Mouse (Mus musculus) midbrain, embryonic 15.5 days (tissue): ENCODE measurements around the gene Ttyh2. TPM values are rescaled to one million over a fixed set of nuclear protein-coding genes. Genes with fewer than 3 reads are reported as not detected.
"Not testable (repeated sequence)": the region's sequence is repeated elsewhere in the genome, so short reads cannot be mapped to it uniquely, and the experiment has no call there.

Experiments used
- ATAC-seq: fragments of 200-750 bp; cut with Nextera tagmentation; replicated peaks from 2 replicates; pipeline ENCODE4 v1.8.0; 2017; ENCODE audit warnings: moderate TSS enrichment
- H3K27ac ChIP-seq: fragments of 300-500 bp; sonication (generic); 2 replicates; pipeline ENCODE4 v1.5.1; 2015; ENCODE audit warnings: mild to moderate bottlenecking, inconsistent platforms
- H3K27me3 ChIP-seq: fragments of 300-500 bp; sonication (generic); replicated peaks from 2 replicates; pipeline ENCODE4 v1.6.1; 2015; ENCODE audit warnings: inconsistent platforms
- H3K36me3 ChIP-seq: fragments of 300-500 bp; sonication (generic); replicated peaks from 2 replicates; pipeline ENCODE4 v1.6.1; 2015; ENCODE audit warnings: inconsistent platforms
- H3K4me1 ChIP-seq: fragments of 300-500 bp; sonication (generic); 2 replicates; pipeline ENCODE4 v1.6.1; 2015; ENCODE audit warnings: inconsistent platforms
- H3K4me2 ChIP-seq: fragments of 300-500 bp; sonication (generic); 2 replicates; pipeline ENCODE4 v1.6.1; 2015; ENCODE audit warnings: inconsistent platforms, mild to moderate bottlenecking, moderate library complexity
- H3K4me3 ChIP-seq: fragments of 300-500 bp; sonication (generic); 2 replicates; pipeline ENCODE4 v1.5.1; 2015; ENCODE audit warnings: mild to moderate bottlenecking, inconsistent platforms
- H3K9ac ChIP-seq: fragments of 300-500 bp; sonication (generic); 2 replicates; pipeline ENCODE4 v1.6.1; 2015; ENCODE audit warnings: mild to moderate bottlenecking, inconsistent platforms
- H3K9me3 ChIP-seq: fragments of 300-500 bp; sonication (generic); 2 replicates; pipeline ENCODE4 v1.6.1; 2016; ENCODE audit warnings: inconsistent platforms
- WGBS: fragments of 180-500 bp; shearing (Covaris S2); methylation state at CpG from one replicate; pipeline ENCODE4 v1.1.7; 2015; ENCODE audit warnings: mixed read lengths; 5-methylcytosine and 5-hydroxymethylcytosine counted together
- polyA plus RNA-seq: library from polyadenylated mRNA; unstranded; fragments of >200 nt; fragmentation: Nextera tagmentation; extraction: Ambion mirVana; gene quantifications from 2 replicates; pipeline ENCODE4 v1.2.1, GENCODE M21; 2015

Gene Ttyh2
- polyA plus RNA-seq, 1 experiment from 2014 or later = 29.4 TPM

GRCm38 (mm10) chr11:114674180-114674579, 1.1 kb upstream of the Ttyh2 start:
- no peak overlapping the region for H3K4me3 ChIP-seq
- H3K27ac ChIP-seq = no peak overlapping the region
- WGBS = 50% methylated on average over 8 of the region's 8 CpGs
- H3K9ac ChIP-seq = no peak overlapping the region
- H3K9me3 ChIP-seq = no peaks in the 10 kb centered on the region
- H3K4me2 ChIP-seq = no peak overlapping the region
- H3K27me3 ChIP-seq = peaks cover 5% of the 10 kb centered on the region; the same call in 1 of the 2 replicates
- peaks cover 23% of the 10 kb centered on the region for H3K36me3 ChIP-seq
- ATAC-seq = no peak
- H3K4me1 ChIP-seq = peaks cover 40% of the 10 kb centered on the region

- H3K9ac ChIP-seq, H3K4me3 ChIP-seq, H3K27me3 ChIP-seq, H3K27ac ChIP-seq, H3K9me3 ChIP-seq, ATAC-seq: not testable (repeated sequence)
- WGBS = 88% methylated on average over 2 of the region's 3 CpGs
- Histone ChIP-seq H3K4me2 (peak overlapping the region; percentile 73), H3K4me1 (peaks cover 33% of the 10 kb centered on the region), H3K36me3 (peaks cover 23% of the 10 kb centered on the region)
These were observed 435 bp upstream of the Ttyh2 start for GRCm38 (mm10) chr11:114674796-114675195.

DNA sequence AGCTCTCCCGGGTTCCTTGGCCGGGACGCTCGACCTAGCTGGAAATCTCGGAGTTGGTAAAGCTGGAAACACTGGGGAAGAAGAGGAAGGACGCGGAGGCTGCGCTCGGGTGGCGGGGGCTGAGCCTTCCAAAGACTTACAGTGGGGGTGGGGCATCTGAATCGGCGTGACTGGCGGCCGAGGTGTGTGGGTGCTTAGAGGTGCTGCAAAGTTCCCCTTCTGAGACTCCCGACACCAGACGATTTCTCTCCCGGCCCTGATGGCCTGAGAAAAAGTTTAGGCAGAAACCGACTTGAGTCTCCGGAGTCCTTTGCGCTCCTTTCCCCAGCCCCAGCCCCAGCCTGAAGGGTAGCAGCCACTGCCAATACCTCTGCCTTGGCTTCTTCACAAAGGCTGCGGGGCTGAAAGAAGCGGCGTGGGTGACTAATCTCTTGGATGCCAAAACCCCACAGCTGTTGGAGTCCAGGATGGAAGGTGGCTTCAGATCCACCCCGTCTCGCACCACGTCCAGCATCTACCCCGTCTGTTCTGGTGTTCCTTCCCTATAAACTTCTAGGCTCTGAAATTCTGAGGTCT, 683 bp downstream of the Ttyh2 start:
- Histone ChIP-seq H3K4me2 (peak overlapping the region; percentile 73), H3K9ac (peak overlapping the region; percentile 45), H3K36me3 (peaks cover 22% of the 10 kb centered on the region), H3K4me3 (peak overlapping the region; percentile 45), H3K27ac (peak overlapping the region; percentile 34; the same call in 1 of the 2 replicates), H3K4me1 (peaks cover 23% of the 10 kb centered on the region), H3K27me3 (peaks cover 5% of the 10 kb centered on the region; the same call in 1 of the 2 replicates), H3K9me3 (no peaks in the 10 kb centered on the region)
- 2% methylated on average over 27 of the region's 27 CpGs for WGBS
- no peak for ATAC-seq

DNA sequence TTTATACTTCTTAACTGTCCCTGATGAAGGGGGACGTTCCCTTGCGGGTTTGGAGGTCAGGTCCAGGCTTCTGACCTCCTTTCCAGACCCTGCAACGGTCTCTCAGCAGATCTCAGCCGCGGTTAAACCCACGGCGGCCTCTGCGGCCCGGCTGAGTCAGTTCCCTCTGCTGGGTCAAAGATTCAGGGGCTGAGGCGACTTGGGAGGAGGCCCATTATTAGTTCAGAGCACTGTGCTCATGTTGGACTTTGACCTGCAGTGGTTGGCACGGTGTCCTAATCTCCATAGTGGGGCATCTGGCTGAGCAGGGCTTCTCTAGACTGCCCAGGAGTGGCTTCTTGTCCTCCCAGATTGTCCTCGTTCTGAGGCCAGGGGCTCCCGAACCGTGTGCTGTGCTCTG, 1.2 kb downstream of the Ttyh2 start:
- H3K4me3 ChIP-seq = peak overlapping the region; percentile 45
- peaks cover 5% of the 10 kb centered on the region; the same call in 1 of the 2 replicates for H3K27me3 ChIP-seq
- peak overlapping the region; percentile 73 for H3K4me2 ChIP-seq
- no peak for ATAC-seq
- no peak overlapping the region for H3K27ac ChIP-seq
- H3K9me3 ChIP-seq = no peaks in the 10 kb centered on the region
- WGBS = 8% methylated on average over 14 of the region's 14 CpGs
- H3K4me1 ChIP-seq = peaks cover 21% of the 10 kb centered on the region
- peaks cover 17% of the 10 kb centered on the region for H3K36me3 ChIP-seq
- no peak overlapping the region; the same call in 1 of the 2 replicates for H3K9ac ChIP-seq

- H3K9ac ChIP-seq = no peak overlapping the region
- peak overlapping the region; percentile 73 for H3K4me2 ChIP-seq
- ATAC-seq = no peak
- H3K27ac ChIP-seq = no peak overlapping the region
- H3K9me3 ChIP-seq = no peaks in the 10 kb centered on the region
- H3K4me1 ChIP-seq = peaks cover 21% of the 10 kb centered on the region
- H3K4me3 ChIP-seq = peak overlapping the region; percentile 45; the same call in 1 of the 2 replicates
- peaks cover 15% of the 10 kb centered on the region for H3K36me3 ChIP-seq
- peaks cover 5% of the 10 kb centered on the region; the same call in 1 of the 2 replicates for H3K27me3 ChIP-seq
- WGBS = 40% methylated on average over 9 of the region's 9 CpGs
These were observed 1.8 kb downstream of the Ttyh2 start for GRCm38 (mm10) chr11:114676896-114677530.

DNA sequence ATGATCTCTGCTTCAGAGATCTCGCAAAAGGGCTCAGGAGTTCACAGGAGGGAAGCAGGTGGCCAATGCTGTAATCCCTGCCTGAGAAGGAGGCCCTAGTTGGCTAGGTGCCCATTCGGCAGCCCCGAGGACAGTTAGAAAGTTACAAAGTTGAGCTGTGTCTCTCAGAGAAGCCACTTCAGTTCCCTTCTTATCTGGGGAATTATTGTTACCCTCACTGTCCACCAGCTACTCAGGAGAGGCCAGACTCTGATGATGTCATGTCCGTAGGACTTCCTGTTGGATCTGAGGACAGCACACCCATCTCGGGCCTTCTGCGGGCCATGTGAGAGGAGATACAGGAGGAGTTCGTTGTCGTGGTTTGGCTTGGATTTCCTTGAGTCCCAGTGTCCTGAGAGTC, 4.4 kb downstream of the Ttyh2 start:
- 77% methylated on average over 8 of the region's 8 CpGs for WGBS
- Histone ChIP-seq H3K9ac (no peak overlapping the region), H3K9me3 (no peaks in the 10 kb centered on the region), H3K27ac (no peak overlapping the region), H3K4me1 (peaks cover 17% of the 10 kb centered on the region), H3K4me3 (no peak overlapping the region), H3K4me2 (no peak overlapping the region), H3K27me3 (peaks cover 5% of the 10 kb centered on the region; the same call in 1 of the 2 replicates), H3K36me3 (no peaks in the 10 kb centered on the region)
- ATAC-seq = no peak

- 50% methylated on average over 10 of the region's 10 CpGs for WGBS
- no peak overlapping the region for H3K27ac ChIP-seq
- H3K9me3 ChIP-seq = no peaks in the 10 kb centered on the region
- H3K36me3 ChIP-seq = no peaks in the 10 kb centered on the region
- H3K9ac ChIP-seq = no peak overlapping the region
- H3K4me3 ChIP-seq = no peak overlapping the region
- H3K4me2 ChIP-seq = no peak overlapping the region
- ATAC-seq = no peak
- H3K4me1 ChIP-seq = peaks cover 14% of the 10 kb centered on the region
- H3K27me3 ChIP-seq = peaks cover 5% of the 10 kb centered on the region; the same call in 1 of the 2 replicates
These were observed 5.1 kb downstream of the Ttyh2 start for GRCm38 (mm10) chr11:114680291-114680690.

DNA sequence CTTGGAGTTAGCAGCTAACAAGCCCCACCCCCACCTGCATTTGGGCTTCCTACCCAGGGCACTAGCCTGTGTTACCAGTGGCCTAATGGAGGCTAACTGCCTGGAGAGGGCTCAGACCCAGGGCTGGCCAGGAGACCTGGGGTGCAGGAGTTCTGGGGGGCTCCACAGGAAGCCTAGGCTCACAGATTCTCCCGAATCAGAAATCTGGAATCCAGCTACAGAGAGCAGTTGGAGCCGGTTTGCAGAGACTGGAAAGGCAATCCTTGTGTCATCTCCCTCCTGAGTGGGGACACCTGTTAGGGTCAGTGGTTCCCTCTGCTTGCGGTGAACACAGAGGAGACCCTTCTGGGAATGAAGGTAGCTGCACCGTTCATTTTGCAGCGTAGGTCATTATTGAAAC, 5.8 kb downstream of the Ttyh2 start:
- Histone ChIP-seq H3K4me3 (no peak overlapping the region), H3K36me3 (no peaks in the 10 kb centered on the region), H3K4me2 (no peak overlapping the region), H3K9ac (no peak overlapping the region), H3K27me3 (peaks cover 5% of the 10 kb centered on the region; the same call in 1 of the 2 replicates), H3K4me1 (peaks cover 6% of the 10 kb centered on the region), H3K27ac (no peak overlapping the region), H3K9me3 (no peaks in the 10 kb centered on the region)
- no peak for ATAC-seq
- 50% methylated on average over 5 of the region's 5 CpGs for WGBS

- Histone ChIP-seq H3K9me3 (no peaks in the 10 kb centered on the region), H3K4me3 (no peak overlapping the region), H3K4me2 (no peak overlapping the region), H3K27me3 (no peaks in the 10 kb centered on the region), H3K4me1 (no peaks in the 10 kb centered on the region), H3K27ac (no peak overlapping the region), H3K9ac (no peak overlapping the region), H3K36me3 (no peaks in the 10 kb centered on the region)
- no peak for ATAC-seq
- 95% methylated on average over 13 of the region's 13 CpGs for WGBS
These were observed 7.2 kb downstream of the Ttyh2 start for GRCm38 (mm10) chr11:114682321-114682900.

DNA sequence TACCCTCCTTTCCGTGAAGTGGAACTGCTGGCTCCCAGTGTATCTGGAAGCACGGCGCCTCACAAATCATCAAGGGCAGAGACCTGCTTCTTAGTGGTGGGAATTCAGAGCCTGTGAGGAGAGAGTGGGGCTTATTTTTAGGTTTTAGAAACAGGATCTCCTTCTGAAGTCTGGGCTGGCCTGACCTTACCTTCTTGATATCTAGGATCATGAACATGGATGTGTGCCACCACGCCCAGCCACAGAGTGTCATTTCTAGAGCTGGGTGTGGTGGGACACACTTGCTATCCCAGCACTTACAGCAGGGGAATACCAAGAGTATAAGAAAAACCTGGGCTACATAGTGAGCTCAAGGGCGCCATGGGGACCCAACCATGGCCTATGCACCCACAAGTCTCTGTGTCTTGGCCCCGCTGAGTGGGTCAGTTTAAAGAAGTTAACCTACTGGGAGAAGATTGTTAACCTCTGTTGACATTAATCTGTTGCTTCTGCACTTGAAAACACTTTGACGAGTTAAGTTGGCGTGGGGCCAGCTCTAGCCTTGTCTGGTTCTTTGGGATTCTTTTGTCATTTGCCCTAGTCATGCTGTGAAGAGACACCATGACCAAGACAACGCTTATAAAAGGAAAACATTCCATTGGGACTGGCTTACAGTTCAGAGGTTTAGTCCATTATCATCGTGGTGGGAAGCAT, 7.9 kb downstream of the Ttyh2 start:
- WGBS = 78% methylated on average over 10 of the region's 10 CpGs
- ATAC-seq = no peak
- no peak overlapping the region for H3K9ac ChIP-seq
- H3K4me3 ChIP-seq = no peak overlapping the region
- H3K4me1 ChIP-seq = no peaks in the 10 kb centered on the region
- H3K36me3 ChIP-seq = no peaks in the 10 kb centered on the region
- H3K9me3 ChIP-seq = no peaks in the 10 kb centered on the region
- H3K27ac ChIP-seq = no peak overlapping the region
- H3K27me3 ChIP-seq = no peaks in the 10 kb centered on the region
- no peak overlapping the region for H3K4me2 ChIP-seq

DNA sequence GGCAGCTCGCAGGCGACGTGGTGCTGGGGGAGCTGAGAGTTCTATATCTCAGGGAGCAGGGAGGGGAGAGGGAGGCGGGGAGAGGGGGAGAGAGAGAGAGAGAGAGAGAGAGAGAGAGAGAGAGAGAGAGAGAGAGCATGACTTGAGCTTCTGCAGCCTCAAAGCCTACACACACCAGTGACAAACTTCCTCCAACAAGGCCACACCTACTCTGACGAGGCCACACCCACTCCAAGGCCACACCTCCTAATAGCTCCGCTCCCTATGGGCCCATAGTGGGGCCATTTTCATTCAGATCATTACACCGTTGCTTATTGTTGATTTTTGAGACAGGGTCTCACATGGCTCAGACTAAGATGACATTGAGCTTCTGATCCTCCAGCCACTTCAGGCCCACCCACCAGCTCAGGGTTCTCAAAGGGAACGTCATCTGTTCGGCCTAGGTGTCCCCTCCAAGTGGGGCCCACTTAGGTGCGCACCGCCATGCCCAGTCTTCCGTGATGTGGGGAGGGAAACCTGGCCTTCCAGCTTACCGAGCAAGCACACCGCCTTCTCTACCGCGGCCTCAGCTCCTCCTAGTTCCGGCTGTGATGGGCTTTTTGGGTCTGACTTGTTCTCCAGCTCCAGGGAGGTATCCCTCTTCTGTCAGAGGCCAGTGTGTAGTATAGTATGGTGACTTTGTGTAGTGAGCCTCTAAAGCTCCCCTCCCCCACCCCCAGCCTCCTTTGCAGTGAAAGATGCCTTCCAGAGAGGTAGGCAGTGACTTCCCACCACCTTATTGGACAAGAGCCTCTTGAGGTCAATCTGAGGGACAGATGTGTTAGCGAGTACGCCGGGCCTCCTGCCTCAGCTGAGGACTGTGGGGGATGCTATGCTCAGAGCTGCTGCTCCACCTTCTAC, 8.7 kb downstream of the Ttyh2 start:
- no peaks in the 10 kb centered on the region for H3K36me3 ChIP-seq
- no peaks in the 10 kb centered on the region for H3K4me1 ChIP-seq
- no peak overlapping the region for H3K4me3 ChIP-seq
- H3K27ac ChIP-seq = no peak overlapping the region
- no peak overlapping the region for H3K4me2 ChIP-seq
- no peak for ATAC-seq
- 73% methylated on average over 20 of the region's 20 CpGs for WGBS
- H3K27me3 ChIP-seq = no peaks in the 10 kb centered on the region
- no peaks in the 10 kb centered on the region for H3K9me3 ChIP-seq
- no peak overlapping the region for H3K9ac ChIP-seq
